Mouse (Mus musculus): Measurements from ENCODE around the gene Egf. TPM values are rescaled to one million over a fixed set of nuclear protein-coding genes. Genes with fewer than 3 reads are reported as not detected.

Egf gene
- polyA plus RNA-seq, 1 experiment = not detected

- Histone ChIP-seq H3K36me3 (ENCODE audit: control insufficient read depth) (no peaks in the 10 kb centered on the region), H3K4me3 (replicated peaks) (no peak overlapping the region), H3K4me1 (ENCODE audit: control insufficient read depth) (no peaks in the 10 kb centered on the region), H3K9me3 (ENCODE audit: control insufficient read depth, low read length) (no peaks in the 10 kb centered on the region), H3K27me3 (ENCODE audit: control insufficient read depth) (no peaks in the 10 kb centered on the region)
- no peak for TF ChIP-seq TAL1 (IDR thresholded peaks at IDR 0.05; ENCODE audit: low read length)
- TF ChIP-seq GATA1 (IDR thresholded peaks at IDR 0.05; ENCODE audit: low read length) = no peak
These were observed 74.9 kb downstream of the Egf start for GRCm38 (mm10) chr3:129680258-129680657.

- Histone ChIP-seq H3K4me3 (replicated peaks) (no peak overlapping the region), H3K36me3 (ENCODE audit: control insufficient read depth) (no peaks in the 10 kb centered on the region), H3K4me1 (ENCODE audit: control insufficient read depth) (no peaks in the 10 kb centered on the region), H3K27me3 (ENCODE audit: control insufficient read depth) (no peaks in the 10 kb centered on the region), H3K9me3 (ENCODE audit: control insufficient read depth, low read length) (no peaks in the 10 kb centered on the region)
- TF ChIP-seq TAL1 (IDR thresholded peaks at IDR 0.05; ENCODE audit: low read length) (no peak), GATA1 (IDR thresholded peaks at IDR 0.05; ENCODE audit: low read length) (no peak)
These were observed 79.2 kb downstream of the Egf start for GRCm38 (mm10) chr3:129675923-129676322.

- Histone ChIP-seq H3K36me3 (ENCODE audit: control insufficient read depth) (no peaks in the 10 kb centered on the region), H3K9me3 (ENCODE audit: control insufficient read depth, low read length) (peaks cover 8% of the 10 kb centered on the region), H3K4me1 (ENCODE audit: control insufficient read depth) (no peaks in the 10 kb centered on the region), H3K4me3 (replicated peaks) (no peak overlapping the region), H3K27me3 (ENCODE audit: control insufficient read depth) (no peaks in the 10 kb centered on the region)
- TF ChIP-seq TAL1 (IDR thresholded peaks at IDR 0.05; ENCODE audit: low read length) (no peak), GATA1 (IDR thresholded peaks at IDR 0.05; ENCODE audit: low read length) (no peak)
These were observed 91.2 kb downstream of the Egf start for GRCm38 (mm10) chr3:129663906-129664305.

GRCm38 (mm10) chr3:129658776-129659175, 96.3 kb downstream of the Egf start:
- peaks cover 6% of the 10 kb centered on the region; the same call in 1 of the 2 replicates for H3K9me3 ChIP-seq (ENCODE audit: control insufficient read depth, low read length)

GRCm38 (mm10) chr3:129657775-129658174, 97.3 kb downstream of the Egf start:
- no peaks in the 10 kb centered on the region for H3K4me1 ChIP-seq (ENCODE audit: control insufficient read depth)
- H3K4me3 ChIP-seq (replicated peaks) = no peak overlapping the region
- H3K27me3 ChIP-seq (ENCODE audit: control insufficient read depth) = no peaks in the 10 kb centered on the region
- H3K9me3 ChIP-seq (ENCODE audit: control insufficient read depth, low read length) = peaks cover 2% of the 10 kb centered on the region; the same call in 1 of the 2 replicates
- TF ChIP-seq GATA1 (IDR thresholded peaks at IDR 0.05; ENCODE audit: low read length) (no peak), TAL1 (IDR thresholded peaks at IDR 0.05; ENCODE audit: low read length) (no peak)
- H3K36me3 ChIP-seq (ENCODE audit: control insufficient read depth) = no peaks in the 10 kb centered on the region

More at GRCm38 (mm10) chr3:129658776-129659175, 96.3 kb downstream of the Egf start:
- no peak for TF ChIP-seq TAL1 (IDR thresholded peaks at IDR 0.05; ENCODE audit: low read length)
- TF ChIP-seq GATA1 (IDR thresholded peaks at IDR 0.05; ENCODE audit: low read length) = no peak
- Histone ChIP-seq H3K36me3 (ENCODE audit: control insufficient read depth) (no peaks in the 10 kb centered on the region), H3K4me1 (ENCODE audit: control insufficient read depth) (no peaks in the 10 kb centered on the region), H3K27me3 (ENCODE audit: control insufficient read depth) (no peaks in the 10 kb centered on the region), H3K4me3 (replicated peaks) (no peak overlapping the region)

GRCm38 (mm10) chr3:129657222-129657621, 97.9 kb downstream of the Egf start:
- no peaks in the 10 kb centered on the region for H3K4me1 ChIP-seq (ENCODE audit: control insufficient read depth)
- no peaks in the 10 kb centered on the region for H3K27me3 ChIP-seq (ENCODE audit: control insufficient read depth)
- no peak for TF ChIP-seq GATA1 (IDR thresholded peaks at IDR 0.05; ENCODE audit: low read length)
- no peak for TF ChIP-seq TAL1 (IDR thresholded peaks at IDR 0.05; ENCODE audit: low read length)
- peaks cover 2% of the 10 kb centered on the region; the same call in 1 of the 2 replicates for H3K9me3 ChIP-seq (ENCODE audit: control insufficient read depth, low read length)
- no peaks in the 10 kb centered on the region for H3K36me3 ChIP-seq (ENCODE audit: control insufficient read depth)
- no peak overlapping the region for H3K4me3 ChIP-seq (replicated peaks)

GRCm38 (mm10) chr3:129656540-129656939, 98.6 kb downstream of the Egf start:
- Histone ChIP-seq H3K36me3 (ENCODE audit: control insufficient read depth) (no peaks in the 10 kb centered on the region), H3K4me3 (replicated peaks) (no peak overlapping the region), H3K4me1 (ENCODE audit: control insufficient read depth) (no peaks in the 10 kb centered on the region), H3K27me3 (ENCODE audit: control insufficient read depth) (no peaks in the 10 kb centered on the region), H3K9me3 (ENCODE audit: control insufficient read depth, low read length) (peaks cover 2% of the 10 kb centered on the region; the same call in 1 of the 2 replicates)
- no peak for TF ChIP-seq GATA1 (IDR thresholded peaks at IDR 0.05; ENCODE audit: low read length)
- TF ChIP-seq TAL1 (IDR thresholded peaks at IDR 0.05; ENCODE audit: low read length) = no peak

GRCm38 (mm10) chr3:129652476-129652875, 102.6 kb downstream of the Egf start:
- no peaks in the 10 kb centered on the region for H3K36me3 ChIP-seq (ENCODE audit: control insufficient read depth)

GRCm38 (mm10) chr3:129651765-129652164, 103.4 kb downstream of the Egf start:
- Histone ChIP-seq H3K4me3 (replicated peaks) (no peak overlapping the region), H3K4me1 (ENCODE audit: control insufficient read depth) (no peaks in the 10 kb centered on the region), H3K27me3 (ENCODE audit: control insufficient read depth) (no peaks in the 10 kb centered on the region), H3K36me3 (ENCODE audit: control insufficient read depth) (no peaks in the 10 kb centered on the region), H3K9me3 (ENCODE audit: control insufficient read depth, low read length) (no peaks in the 10 kb centered on the region)
- no peak for TF ChIP-seq TAL1 (IDR thresholded peaks at IDR 0.05; ENCODE audit: low read length)
- no peak for TF ChIP-seq GATA1 (IDR thresholded peaks at IDR 0.05; ENCODE audit: low read length)

More at GRCm38 (mm10) chr3:129652476-129652875, 102.6 kb downstream of the Egf start:
- Histone ChIP-seq H3K9me3 (ENCODE audit: control insufficient read depth, low read length) (no peaks in the 10 kb centered on the region), H3K4me3 (replicated peaks) (no peak overlapping the region), H3K4me1 (ENCODE audit: control insufficient read depth) (no peaks in the 10 kb centered on the region), H3K27me3 (ENCODE audit: control insufficient read depth) (no peaks in the 10 kb centered on the region)
- TF ChIP-seq GATA1 (IDR thresholded peaks at IDR 0.05; ENCODE audit: low read length) (no peak), TAL1 (IDR thresholded peaks at IDR 0.05; ENCODE audit: low read length) (no peak)

GRCm38 (mm10) chr3:129650931-129651330, 104.2 kb downstream of the Egf start:
- Histone ChIP-seq H3K27me3 (ENCODE audit: control insufficient read depth) (no peaks in the 10 kb centered on the region), H3K4me1 (ENCODE audit: control insufficient read depth) (no peaks in the 10 kb centered on the region), H3K36me3 (ENCODE audit: control insufficient read depth) (no peaks in the 10 kb centered on the region), H3K9me3 (ENCODE audit: control insufficient read depth, low read length) (no peaks in the 10 kb centered on the region), H3K4me3 (replicated peaks) (no peak overlapping the region)
- TF ChIP-seq TAL1 (IDR thresholded peaks at IDR 0.05; ENCODE audit: low read length) = no peak

Data from erythroblast, embryonic 14.5 days (primary cell).